Mouse (Mus musculus) CH12.LX (cell line): ENCODE measurements around the gene Bsdc1.

Source experiments
- CHD2 ChIP-seq: IDR thresholded peaks from 2 replicates; pipeline ENCODE4 v1.6.1; 2011; ENCODE audit warnings: low read length, improper control_type of control experiment
- CTCF ChIP-seq, 2 experiments: IDR thresholded peaks in 1 of 2; conservative IDR thresholded peaks in 1 of 2; 2 replicates each; pipeline ENCODE4 v1.5.1; 2011 to 2012; ENCODE audit warnings: low read depth in 2 of 2, low read length in 2 of 2, improper control_type of control experiment in 1 of 2, inconsistent platforms in 1 of 2, mild to moderate bottlenecking in 1 of 2, moderate library complexity in 1 of 2
- E2F4 ChIP-seq: IDR thresholded peaks from 2 replicates; pipeline ENCODE4 v1.6.1; 2011; ENCODE audit warnings: low read depth, low read length, improper control_type of control experiment; ENCODE audit not compliant: insufficient replicate concordance
- EP300 ChIP-seq: IDR thresholded peaks from 2 replicates; pipeline ENCODE4 v1.6.1; 2011; ENCODE audit warnings: low read length, improper control_type of control experiment
- JUN ChIP-seq: IDR thresholded peaks from 2 replicates; pipeline ENCODE4 v1.6.1; 2011; ENCODE audit warnings: low read depth, mild to moderate bottlenecking, low read length, improper control_type of control experiment, moderate library complexity; ENCODE audit not compliant: insufficient read depth
- MAZ ChIP-seq: IDR thresholded peaks from 2 replicates; pipeline ENCODE4 v1.6.1; 2012; ENCODE audit warnings: low read depth, mild to moderate bottlenecking, inconsistent platforms, low read length, improper control_type of control experiment, moderate library complexity
- NELFE ChIP-seq: IDR thresholded peaks from 2 replicates; pipeline ENCODE4 v1.6.1; 2011; ENCODE audit warnings: low read depth, low read length, improper control_type of control experiment
- POLR2A ChIP-seq: IDR thresholded peaks from 2 replicates; pipeline ENCODE4 v1.6.1; 2011; ENCODE audit warnings: low read depth, mild to moderate bottlenecking, improper control_type of control experiment, low read length
- POLR2AphosphoS2 ChIP-seq: IDR thresholded peaks from 2 replicates; pipeline ENCODE4 v1.6.1; 2011; ENCODE audit warnings: low read depth, low read length, improper control_type of control experiment
- TCF12 ChIP-seq: IDR thresholded peaks from 2 replicates; pipeline ENCODE4 v1.6.1; 2014; ENCODE audit warnings: low read depth, mild to moderate bottlenecking, inconsistent platforms, low read length, improper control_type of control experiment
- USF2 ChIP-seq: conservative IDR thresholded peaks from 2 replicates; pipeline ENCODE4 v1.6.1; 2011; ENCODE audit warnings: low read depth, low read length, improper control_type of control experiment
- ZNF384 ChIP-seq: IDR thresholded peaks from 2 replicates; pipeline ENCODE4 v1.6.1; 2012; ENCODE audit warnings: low read depth, low read length, improper control_type of control experiment, inconsistent platforms

GRCm38 (mm10) chr4:129513086-129513767 lies 51.8 kb downstream of the Bsdc1 start, which contains the start of gene Marcksl1:
- TF ChIP-seq NELFE (peak; percentile 98), POLR2A (peak; percentile 99), CTCF (conservative IDR thresholded peaks at IDR 0.05 in 1 of 2, IDR thresholded peaks at IDR 0.05 in 1 of 2; ENCODE audit: low read depth in 2 of 2, low read length in 2 of 2) (0 out of 4 replicates have a peak, but pooled peaks of 1 of the 2 experiments have one; percentile 15), JUN (no peak), EP300 (no peak), MAZ (peak; percentile 67; the same call in 1 of the 2 replicates), USF2 (no peak), POLR2AphosphoS2 (peak; percentile 78; the same call in 1 of the 2 replicates), CHD2 (no peak), TCF12 (peak; percentile 89), E2F4 (no peak), ZNF384 (no peak)
